Mouse (Mus musculus) cerebellum, adult 18-20 months (tissue): ENCODE data around the gene Zfp593.
"Not testable (repeated sequence)": the region's sequence is repeated elsewhere in the genome, so short reads cannot be mapped to it uniquely, and the experiment has no call there.

Source experiments
- DNase-seq, 2 experiments: peaks; one replicate each; pipeline ENCODE4 v3.0.0; 2021

The Zfp593 gene

GRCm38 (mm10) chr4:134245148-134245843 lies at the start of gene Zfp593:
TSS of gene Zfp593 (minus strand) at chr4:134245592.
- DNase-seq, result peak; percentile 95 to 98

- DNase-seq, result no peak
These were observed 48.3 kb upstream of the Zfp593 start for GRCm38 (mm10) chr4:134293692-134294163.

- DNase-seq, result peak in 1 of 2 experiments; percentile 7
These were observed 47.8 kb upstream of the Zfp593 start for GRCm38 (mm10) chr4:134293061-134293691.

GRCm38 (mm10) chr4:134292067-134292466 lies 46.7 kb upstream of the Zfp593 start:
- peak; percentile 62 to 82 for DNase-seq

GRCm38 (mm10) chr4:134288397-134289256 lies 43.2 kb upstream of the Zfp593 start:
- no peak for DNase-seq

GRCm38 (mm10) chr4:134287575-134288025 lies 42.2 kb upstream of the Zfp593 start, which contains the start of gene Pdik1l:
TSS of gene Pdik1l (minus strand) at chr4:134287895.
- peak; percentile 78 to 79 for DNase-seq

- DNase-seq, result peak; percentile 88 to 99
These were observed 41.8 kb upstream of the Zfp593 start for GRCm38 (mm10) chr4:134287168-134287564.

GRCm38 (mm10) chr4:134286226-134287167 lies 41.1 kb upstream of the Zfp593 start:
- peak in 1 of 2 experiments; percentile 29 for DNase-seq

- peak in 1 of 2 experiments; percentile 16 for DNase-seq
These were observed 39.5 kb upstream of the Zfp593 start for GRCm38 (mm10) chr4:134284942-134285341.

GRCm38 (mm10) chr4:134273417-134274345 lies 28.3 kb upstream of the Zfp593 start:
- no peak for DNase-seq

GRCm38 (mm10) chr4:134272731-134273416 lies 27.5 kb upstream of the Zfp593 start:
- DNase-seq, result no peak

GRCm38 (mm10) chr4:134271979-134272378 lies 26.6 kb upstream of the Zfp593 start:
- no peak for DNase-seq

- not testable (repeated sequence) for DNase-seq
These were observed 24.2 kb upstream of the Zfp593 start for GRCm38 (mm10) chr4:134269622-134270021.

- no peak for DNase-seq
These were observed 22.8 kb upstream of the Zfp593 start for GRCm38 (mm10) chr4:134268102-134268655.

- no peak for DNase-seq
These were observed 20.6 kb upstream of the Zfp593 start for GRCm38 (mm10) chr4:134265860-134266585.

GRCm38 (mm10) chr4:134263191-134263590 lies 17.8 kb upstream of the Zfp593 start:
- DNase-seq, result peak; percentile 44 to 46

- no peak for DNase-seq
These were observed 13.0 kb upstream of the Zfp593 start for GRCm38 (mm10) chr4:134258354-134258753.

GRCm38 (mm10) chr4:134257198-134258009 lies 12.0 kb upstream of the Zfp593 start:
- no peak for DNase-seq
